Mouse (Mus musculus): ENCODE results near the gene Pcp2. TPM values are rescaled to one million over a fixed set of nuclear protein-coding genes. Genes with fewer than 3 reads are reported as not detected.

Gene Pcp2
- not detected for polyA plus RNA-seq (2015; fragmentation: Illumina TruSeq; extraction: RNeasy Lipid Tissue Mini Kit (QIAGEN cat#74804); ENCODE audit: low read depth, low replicate concordance)

DNA sequence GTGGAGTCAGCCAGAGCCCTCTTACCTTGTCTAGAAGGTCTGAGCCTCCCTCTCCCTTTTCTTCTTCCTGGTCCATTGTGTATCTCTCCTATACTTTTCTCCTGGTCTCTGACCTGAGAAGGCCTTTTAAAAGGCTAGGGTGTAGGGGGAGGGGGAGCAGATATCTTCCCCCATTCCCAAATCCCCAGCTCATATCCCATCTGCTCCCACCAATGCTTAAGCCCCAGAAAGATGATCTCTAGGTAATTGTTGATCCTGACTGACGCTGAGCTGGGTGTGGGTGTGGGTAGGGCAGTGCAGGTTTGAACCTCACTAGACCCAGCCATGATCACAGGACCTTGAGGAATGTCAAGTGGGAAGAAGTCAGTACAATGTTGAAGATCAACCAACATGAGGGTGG lies at the start of gene Pcp2:
TSS of gene Pcp2 (minus strand) at position 101 of the 400 bp plus-strand sequence.

DNA sequence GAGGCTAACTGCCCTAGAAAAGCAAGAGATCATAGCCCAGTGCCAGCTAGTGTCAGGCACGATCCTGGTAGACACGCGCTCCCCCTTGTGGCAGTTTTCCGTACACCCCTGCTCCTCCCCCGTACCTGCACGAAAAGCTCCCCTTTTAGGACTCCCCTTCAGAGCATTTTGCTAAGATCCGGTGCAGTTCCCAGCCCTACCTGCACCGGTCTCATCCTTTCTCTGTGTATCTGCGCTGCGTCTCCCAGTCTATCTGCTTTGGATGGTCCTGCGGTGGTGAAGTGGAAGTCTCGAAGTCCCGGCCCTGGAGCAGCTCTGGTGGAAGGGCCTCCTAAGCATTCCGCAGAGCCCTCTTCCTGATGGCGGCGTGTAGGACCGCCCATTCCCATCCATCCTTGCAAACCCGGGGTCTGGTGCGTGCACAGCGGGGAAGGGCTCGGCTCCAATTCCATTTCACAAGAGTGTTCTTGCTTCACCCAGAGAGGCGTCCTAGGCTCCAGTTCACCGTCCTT lies 46.7 kb upstream of the Pcp2 start, which contains the start of gene Fcor:
TSS of gene Fcor (minus strand) at position 383 of the 512 bp plus-strand sequence.

DNA sequence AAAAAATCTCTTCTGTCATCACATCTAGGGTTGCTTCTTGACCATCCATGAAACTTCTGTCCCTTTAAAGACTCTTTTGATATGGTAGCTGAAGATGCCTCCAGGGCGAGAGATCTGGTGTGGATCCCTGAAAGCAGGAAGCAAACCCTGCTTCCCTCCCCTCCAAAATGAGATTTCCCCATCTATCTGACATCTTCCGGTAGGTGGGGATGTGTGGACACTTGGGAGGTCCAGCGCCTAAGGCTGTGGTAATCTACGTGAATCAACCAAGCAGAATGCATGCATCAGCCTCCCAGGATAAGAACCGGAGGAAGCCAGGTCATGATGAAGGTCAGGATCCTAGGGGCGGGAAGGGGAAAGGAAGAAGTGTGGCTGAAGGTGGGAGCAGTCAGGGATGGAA lies 40.2 kb upstream of the Pcp2 start, which contains the start of gene Mcemp1:
TSS of gene Mcemp1 (plus strand) at position 248 of the 400 bp plus-strand sequence.

GRCm38 (mm10) chr8:3655526-3655925 lies 30.2 kb upstream of the Pcp2 start, which contains the start of gene Retn:
TSS of gene Retn (plus strand) at chr8:3655770.

GRCm38 (mm10) chr8:3630647-3631477 lies 5.5 kb upstream of the Pcp2 start, which contains the start of gene Stxbp2:
TSS of gene Stxbp2 (plus strand) at chr8:3630955.

GRCm38 (mm10) chr8:3621199-3621970 lies 4.0 kb downstream of the Pcp2 start, which contains the start of the genes Xab2 and Pet100:
TSS of gene Xab2 (minus strand) at chr8:3621316.
TSS of gene Pet100 (plus strand) at chr8:3621548.

GRCm38 (mm10) chr8:3586993-3587390 lies 38.4 kb downstream of the Pcp2 start, which contains the start of gene Camsap3:
TSS of gene Camsap3 (plus strand) at chr8:3587293.

Other genes with a start within 250 kb of the Pcp2 start
- 24.5 TPM for gene Arhgef18, start 232.5 kb downstream of the Pcp2 start, polyA plus RNA-seq (2015; fragmentation: Illumina TruSeq; extraction: RNeasy Lipid Tissue Mini Kit (QIAGEN cat#74804); ENCODE audit: low read depth, low replicate concordance)
- 1.0 TPM for gene Pex11g, start 157.9 kb downstream of the Pcp2 start, polyA plus RNA-seq (2015; fragmentation: Illumina TruSeq; extraction: RNeasy Lipid Tissue Mini Kit (QIAGEN cat#74804); ENCODE audit: low read depth, low replicate concordance)
- not detected for gene Tex45, start 154.7 kb downstream of the Pcp2 start, polyA plus RNA-seq (2015; fragmentation: Illumina TruSeq; extraction: RNeasy Lipid Tissue Mini Kit (QIAGEN cat#74804); ENCODE audit: low read depth, low replicate concordance)
- 24.3 TPM for gene Zfp358, start 132.4 kb downstream of the Pcp2 start, polyA plus RNA-seq (2015; fragmentation: Illumina TruSeq; extraction: RNeasy Lipid Tissue Mini Kit (QIAGEN cat#74804); ENCODE audit: low read depth, low replicate concordance)
- gene Mcoln1, start 125.1 kb downstream of the Pcp2 start, polyA plus RNA-seq (2015; fragmentation: Illumina TruSeq; extraction: RNeasy Lipid Tissue Mini Kit (QIAGEN cat#74804); ENCODE audit: low read depth, low replicate concordance), result 89.1 TPM
- 48.2 TPM for gene Pnpla6, start 110.2 kb downstream of the Pcp2 start, polyA plus RNA-seq (2015; fragmentation: Illumina TruSeq; extraction: RNeasy Lipid Tissue Mini Kit (QIAGEN cat#74804); ENCODE audit: low read depth, low replicate concordance)
- gene C330021F23Rik, start 57.6 kb downstream of the Pcp2 start, polyA plus RNA-seq (2015; fragmentation: Illumina TruSeq; extraction: RNeasy Lipid Tissue Mini Kit (QIAGEN cat#74804); ENCODE audit: low read depth, low replicate concordance), result not detected
- 25.7 TPM for gene Camsap3, start 38.3 kb downstream of the Pcp2 start, polyA plus RNA-seq (2015; fragmentation: Illumina TruSeq; extraction: RNeasy Lipid Tissue Mini Kit (QIAGEN cat#74804); ENCODE audit: low read depth, low replicate concordance)
- gene Xab2, start 4.2 kb downstream of the Pcp2 start, polyA plus RNA-seq (2015; fragmentation: Illumina TruSeq; extraction: RNeasy Lipid Tissue Mini Kit (QIAGEN cat#74804); ENCODE audit: low read depth, low replicate concordance), result 31.6 TPM
- 90.1 TPM for gene Pet100, start 4.0 kb downstream of the Pcp2 start, polyA plus RNA-seq (2015; fragmentation: Illumina TruSeq; extraction: RNeasy Lipid Tissue Mini Kit (QIAGEN cat#74804); ENCODE audit: low read depth, low replicate concordance)
- 87.8 TPM for gene Stxbp2, start 5.4 kb upstream of the Pcp2 start, polyA plus RNA-seq (2015; fragmentation: Illumina TruSeq; extraction: RNeasy Lipid Tissue Mini Kit (QIAGEN cat#74804); ENCODE audit: low read depth, low replicate concordance)
- 1.5 TPM for gene Retn, start 30.2 kb upstream of the Pcp2 start, polyA plus RNA-seq (2015; fragmentation: Illumina TruSeq; extraction: RNeasy Lipid Tissue Mini Kit (QIAGEN cat#74804); ENCODE audit: low read depth, low replicate concordance)
- 0.40 TPM for gene Mcemp1, start 40.2 kb upstream of the Pcp2 start, polyA plus RNA-seq (2015; fragmentation: Illumina TruSeq; extraction: RNeasy Lipid Tissue Mini Kit (QIAGEN cat#74804); ENCODE audit: low read depth, low replicate concordance)
- gene Fcor, start 46.8 kb upstream of the Pcp2 start, polyA plus RNA-seq (2015; fragmentation: Illumina TruSeq; extraction: RNeasy Lipid Tissue Mini Kit (QIAGEN cat#74804); ENCODE audit: low read depth, low replicate concordance), result 28.4 TPM
- gene Trappc5, start 50.8 kb upstream of the Pcp2 start, polyA plus RNA-seq (2015; fragmentation: Illumina TruSeq; extraction: RNeasy Lipid Tissue Mini Kit (QIAGEN cat#74804); ENCODE audit: low read depth, low replicate concordance), result 33.1 TPM
- gene Fcer2a, start 68.6 kb upstream of the Pcp2 start, polyA plus RNA-seq (2015; fragmentation: Illumina TruSeq; extraction: RNeasy Lipid Tissue Mini Kit (QIAGEN cat#74804); ENCODE audit: low read depth, low replicate concordance), result not detected
- not detected for gene Clec4g, start 95.1 kb upstream of the Pcp2 start, polyA plus RNA-seq (2015; fragmentation: Illumina TruSeq; extraction: RNeasy Lipid Tissue Mini Kit (QIAGEN cat#74804); ENCODE audit: low read depth, low replicate concordance)
- 0.59 TPM for gene Cd209a, start 123.4 kb upstream of the Pcp2 start, polyA plus RNA-seq (2015; fragmentation: Illumina TruSeq; extraction: RNeasy Lipid Tissue Mini Kit (QIAGEN cat#74804); ENCODE audit: low read depth, low replicate concordance)
- gene Cd209e, start 228.8 kb upstream of the Pcp2 start, polyA plus RNA-seq (2015; fragmentation: Illumina TruSeq; extraction: RNeasy Lipid Tissue Mini Kit (QIAGEN cat#74804); ENCODE audit: low read depth, low replicate concordance), result not detected

All from brain, adult 10 weeks (tissue).